Mouse (Mus musculus) cerebellum, postnatal 25 days (tissue): ENCODE results near the gene Gm1110.
"Not testable (repeated sequence)": the region's sequence is repeated elsewhere in the genome, so short reads cannot be mapped to it uniquely, and the experiment has no call there.

Experiments used
- DNase-seq, 2 experiments: peaks; one replicate each; pipeline ENCODE4 v3.0.0; 2021; ENCODE audit warnings: mixed read lengths in 2 of 2

The Gm1110 gene

DNA sequence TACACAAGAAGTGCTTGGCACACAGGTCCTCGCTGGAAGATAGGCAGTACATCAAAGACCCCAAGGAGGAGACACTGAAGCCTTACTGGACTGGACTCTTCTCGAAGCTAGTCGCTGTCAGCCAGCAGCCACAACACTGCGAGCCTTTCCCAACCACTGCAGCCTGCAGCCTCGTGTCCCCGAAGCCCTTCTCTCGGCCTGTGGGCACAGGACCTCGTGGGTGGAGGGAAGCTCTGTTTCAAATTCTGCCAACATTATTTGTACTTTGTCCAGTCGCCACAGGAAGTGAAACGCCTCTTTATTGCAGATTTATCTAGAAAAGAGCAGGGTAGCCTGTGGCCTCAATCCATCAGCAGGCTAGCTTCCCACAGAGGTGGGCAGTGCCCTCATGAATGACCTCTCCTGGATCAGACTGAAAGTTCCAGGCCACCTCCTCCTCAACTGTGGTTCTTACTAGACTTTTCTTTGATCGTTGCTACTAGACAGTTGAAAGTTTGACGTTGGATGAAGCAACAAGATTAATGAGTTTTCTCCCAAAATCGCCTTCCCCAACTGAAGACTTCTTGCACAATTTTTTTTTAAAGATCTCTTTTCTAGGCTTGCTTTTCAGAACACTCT, at the start of gene Gm1110:
Gene Gm1110 (minus strand): TSS at position 203 of the 618 bp plus-strand sequence.
- no peak for DNase-seq

DNA sequence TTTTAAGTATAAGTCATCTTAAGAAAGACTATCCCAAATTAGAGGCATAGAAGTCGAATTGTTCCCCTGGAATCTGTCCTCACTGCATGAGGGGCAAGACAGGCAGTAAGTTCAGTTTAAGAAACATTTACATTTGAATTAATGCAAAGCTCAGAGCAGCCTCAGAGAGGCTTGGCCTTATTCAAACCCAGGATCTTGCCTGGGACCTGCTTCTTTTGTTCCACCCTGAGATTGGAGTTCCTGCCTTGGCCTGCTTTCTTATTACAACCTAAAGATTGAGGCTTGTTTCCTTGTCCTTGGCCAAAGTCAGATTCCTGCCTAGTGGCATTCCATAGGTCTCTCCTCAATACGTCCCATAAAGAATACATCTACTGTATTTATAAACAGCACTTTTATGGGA, 24.9 kb upstream of the Gm1110 start:
- no peak for DNase-seq

DNA sequence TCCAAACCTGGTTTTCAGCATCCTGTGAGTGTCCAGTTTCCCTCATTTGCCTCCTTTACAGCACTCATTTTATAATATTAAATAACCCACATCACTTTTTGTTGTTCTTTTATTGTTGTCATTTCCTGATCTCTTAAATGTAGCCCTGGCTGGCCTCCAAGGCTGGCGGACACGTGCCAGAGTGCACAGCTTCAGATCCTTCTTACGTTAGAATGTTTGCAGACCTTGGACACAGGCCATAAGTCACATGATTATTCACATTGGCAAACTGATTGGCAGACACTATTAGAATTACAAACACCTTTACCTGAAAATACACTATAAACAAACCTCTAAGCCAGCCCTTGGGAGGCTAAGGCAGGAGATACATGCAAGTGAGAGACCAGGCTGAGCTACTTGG, 1.2 kb upstream of the Gm1110 start:
- DNase-seq, result peak in 1 of 2 experiments; percentile 40

DNA sequence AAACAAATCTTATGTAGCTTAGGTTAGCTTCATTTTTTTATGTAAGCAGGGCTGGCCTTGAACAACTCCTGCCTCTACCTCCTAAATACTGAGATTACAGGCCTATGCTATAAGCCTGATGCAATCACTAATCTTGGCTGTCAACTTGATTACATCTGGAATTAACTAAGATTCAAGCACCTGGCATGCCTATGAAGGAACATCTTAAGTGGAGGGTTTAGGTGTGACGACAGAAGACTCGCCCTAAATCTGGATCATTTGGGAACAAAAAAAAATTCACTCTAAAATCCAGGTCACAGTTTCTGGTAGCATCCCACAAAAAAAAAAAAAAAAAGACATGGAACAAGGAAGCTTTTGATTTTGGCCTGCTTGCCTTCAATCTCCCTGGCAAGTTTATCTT, 3.1 kb downstream of the Gm1110 start:
- no peak for DNase-seq

DNA sequence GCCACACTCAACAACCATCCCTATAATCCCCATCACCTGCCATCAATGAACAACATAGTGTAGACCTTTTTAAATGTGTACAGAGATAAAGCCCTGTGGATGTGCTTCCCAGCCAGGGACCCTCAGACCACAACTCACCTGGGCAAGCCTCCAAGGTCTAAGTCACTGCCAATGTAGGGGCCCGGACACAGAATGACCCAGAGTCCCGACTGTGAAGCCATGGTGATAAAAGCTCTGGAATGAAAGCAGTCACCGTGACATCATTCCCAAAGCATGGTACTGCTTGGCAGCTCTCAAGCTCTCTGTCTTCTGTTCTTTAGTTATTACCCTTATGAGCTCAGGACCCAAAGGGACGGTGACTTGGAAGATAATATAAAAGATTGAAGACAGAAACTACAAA, 9.8 kb downstream of the Gm1110 start:
- no peak for DNase-seq

DNA sequence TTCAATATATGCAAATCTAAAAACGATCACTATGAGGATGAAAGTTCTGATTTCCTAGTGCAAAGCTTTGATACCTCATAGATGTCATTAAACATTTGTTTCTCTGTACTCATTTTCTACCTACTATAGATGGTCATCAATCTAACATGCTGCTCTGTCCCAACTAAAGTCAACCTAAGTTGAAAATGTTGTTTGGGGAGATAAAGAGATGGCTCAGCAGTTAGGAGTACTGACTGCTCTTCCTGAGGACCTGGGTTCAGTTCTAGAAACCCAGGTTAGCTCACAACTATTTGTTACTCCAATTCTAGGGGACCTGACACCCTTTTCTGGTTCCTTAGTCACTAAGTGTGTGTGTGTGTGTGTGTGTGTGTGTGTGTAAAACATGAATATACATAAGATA, 11.7 kb downstream of the Gm1110 start:
- no peak for DNase-seq

DNA sequence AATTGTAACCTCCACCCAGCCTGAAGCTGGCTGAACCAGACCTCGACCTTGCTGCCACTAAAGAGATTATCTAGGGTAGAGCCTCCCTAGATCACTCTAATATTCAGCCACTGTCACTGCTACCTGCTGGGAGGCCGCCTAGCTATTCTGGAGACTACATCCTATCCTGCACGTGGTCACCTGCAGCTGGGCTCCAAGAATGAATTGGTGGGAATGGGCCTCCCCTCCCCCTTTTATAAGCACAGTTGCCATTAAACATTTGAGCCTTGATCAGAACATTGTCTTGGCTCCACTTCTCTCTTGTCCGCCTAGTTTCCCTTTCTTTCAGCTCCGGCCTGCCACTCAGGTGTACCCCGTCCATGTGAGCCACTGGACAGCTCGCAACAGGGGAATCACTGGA, 53.1 kb downstream of the Gm1110 start:
- DNase-seq, result not testable (repeated sequence)

DNA sequence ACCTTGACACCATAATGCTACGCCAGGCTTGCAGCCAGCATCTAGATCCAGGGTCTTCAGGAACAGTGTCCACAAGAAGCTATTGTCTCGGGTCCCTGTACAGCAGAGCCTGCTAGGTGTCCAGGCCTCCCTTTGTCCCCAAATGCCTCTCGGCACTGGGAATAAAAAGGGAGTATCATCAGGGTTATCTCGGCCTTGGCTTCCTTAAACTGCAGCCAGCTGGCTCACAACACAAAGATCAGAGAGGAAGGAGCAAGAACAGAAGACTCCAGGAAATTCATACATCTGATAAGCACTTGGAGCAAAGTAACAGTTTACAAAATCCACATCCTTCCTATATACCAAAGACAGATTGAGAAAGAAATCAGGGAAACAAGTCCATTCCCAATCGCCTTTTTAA, 62.2 kb downstream of the Gm1110 start, which contains the start of gene Glb1l3:
Gene Glb1l3 (minus strand): TSS at position 140 of the 400 bp plus-strand sequence.
- DNase-seq, result no peak

DNA sequence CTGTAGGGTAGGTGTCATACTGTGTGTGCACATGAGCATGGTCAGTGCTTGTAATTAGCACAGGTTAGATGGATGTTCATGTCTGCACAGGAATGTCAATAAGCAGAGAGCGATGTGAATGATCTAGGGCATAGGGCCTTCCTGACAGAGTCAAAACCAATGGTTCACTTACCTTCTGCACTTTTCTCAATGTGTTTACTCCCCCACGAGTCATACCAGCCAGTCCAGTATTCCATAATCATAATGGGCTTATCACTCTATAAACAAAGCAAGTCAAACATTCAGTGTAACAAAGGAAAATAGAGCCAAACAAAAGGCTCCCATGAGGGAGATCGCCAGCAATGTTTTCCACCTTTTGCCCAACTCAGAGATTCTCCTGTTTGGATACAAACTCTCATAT, 91.8 kb downstream of the Gm1110 start:
- no peak for DNase-seq
